Mouse (Mus musculus) hematopoietic stem cell, adult 5-6 weeks (primary cell): ENCODE data around the gene Dctn5. TPM values are rescaled to one million over a fixed set of nuclear protein-coding genes. Genes with fewer than 3 reads are reported as not detected.

ENCODE experiments used
- ATAC-seq, 2 experiments: fragments of 125-278 bp in 1 of 2; replicated peaks in 1 of 2; 2 replicates each; pipeline ENCODE4 v1.8.0; 2016 to 2017; ENCODE audit warnings: inconsistent platforms in 2 of 2, mild to moderate bottlenecking in 2 of 2, moderate number of reproducible peaks in 2 of 2, low read depth in 1 of 2, moderate TSS enrichment in 1 of 2; ENCODE audit not compliant: low FRiP score in 2 of 2, poor library complexity in 2 of 2, severe bottlenecking in 2 of 2, insufficient read depth in 1 of 2, low TSS enrichment in 1 of 2
- total RNA-seq: library from RNA; stranded (forward); fragments of 172-1452, 232-1000 nt; gene quantifications from 2 replicates; pipeline ENCODE4 v1.2.3, GENCODE M21; 2017

The Dctn5 gene
- 73.5 and 98.7 TPM in 2 replicates for total RNA-seq

DNA sequence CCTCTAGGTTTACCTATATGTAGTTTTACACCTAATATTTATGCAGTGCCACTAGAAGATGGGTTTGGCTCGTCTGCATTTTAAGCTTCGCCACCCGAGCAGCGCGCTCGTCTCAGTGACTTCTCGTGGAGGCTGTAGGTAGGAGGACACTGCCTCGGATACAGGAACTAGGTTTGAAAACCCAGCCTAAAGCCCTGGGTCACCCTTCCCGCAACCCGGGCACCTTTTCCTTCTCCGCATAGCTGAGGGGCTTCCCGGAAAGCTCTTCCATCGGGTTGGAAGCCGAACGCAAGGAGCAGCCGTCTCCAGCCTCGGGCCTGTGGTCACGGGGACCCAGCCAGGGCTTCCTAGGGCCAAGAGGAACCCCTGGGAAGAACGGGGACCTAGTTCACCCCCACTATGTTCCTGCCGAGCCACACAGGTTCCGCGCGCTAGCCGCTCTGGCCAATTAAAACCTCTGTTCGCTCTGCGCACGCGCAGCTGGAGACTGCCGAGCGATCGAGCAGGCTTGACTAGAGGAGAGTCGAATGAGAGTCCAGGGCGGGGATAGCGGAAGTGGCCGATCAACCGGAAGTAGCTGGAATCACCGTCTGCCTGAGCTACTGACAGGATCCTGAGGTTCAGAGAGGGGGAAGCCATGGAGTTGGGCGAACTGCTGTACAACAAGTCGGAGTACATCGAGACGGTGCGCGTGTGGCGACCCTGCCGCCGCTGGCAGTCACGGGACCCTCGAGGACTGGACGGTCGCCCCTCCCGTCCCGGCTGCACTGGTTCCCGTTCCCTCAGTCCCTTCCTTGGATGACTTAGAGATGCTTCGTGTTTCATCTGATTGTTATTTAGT lies at the start of gene Dctn5, which contains the start of gene Palb2:
Gene Dctn5, plus strand, starts transcription at position 545 of the 841 bp plus-strand sequence.
Gene Palb2, minus strand, starts transcription at position 489 of the 841 bp plus-strand sequence.
- ATAC-seq: peak; percentile 97 to 98

DNA sequence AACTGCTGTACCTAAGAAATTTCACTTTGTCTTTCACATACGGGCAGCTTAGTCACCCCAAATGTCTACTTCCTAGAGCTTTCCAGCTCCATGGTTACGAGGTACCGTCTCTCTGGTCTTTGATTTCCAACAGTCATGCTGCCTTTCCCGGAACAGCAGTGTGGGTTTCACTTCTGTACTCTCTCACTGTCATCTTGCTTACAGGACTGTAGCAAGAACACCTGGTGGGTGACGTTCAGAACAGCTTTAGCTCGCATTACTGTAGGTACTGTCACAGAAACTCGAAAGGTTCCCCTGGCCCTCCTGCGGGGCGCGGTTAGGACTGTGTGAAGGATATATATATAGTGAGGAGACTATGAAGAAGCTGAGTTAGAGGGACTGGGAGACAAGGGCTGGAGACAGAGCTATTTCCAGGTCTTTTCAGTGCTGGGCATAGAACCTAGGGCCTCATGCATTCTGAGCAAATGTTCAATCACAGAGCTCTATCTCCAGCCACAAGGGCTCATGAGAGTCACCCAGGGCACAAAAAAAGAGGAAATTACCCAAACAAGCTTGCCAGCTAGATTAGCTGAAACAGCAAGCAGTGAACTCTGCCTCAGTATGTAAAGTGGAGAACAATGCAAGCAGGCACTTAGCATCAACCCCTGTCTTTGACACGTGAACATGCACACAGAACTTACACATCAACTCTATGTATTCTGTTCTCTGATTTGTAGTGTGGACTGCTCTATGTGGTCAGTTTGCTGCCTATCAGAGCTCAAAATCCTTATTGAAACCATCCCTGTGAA lies 45.5 kb upstream of the Dctn5 start:
- ATAC-seq: no peak

DNA sequence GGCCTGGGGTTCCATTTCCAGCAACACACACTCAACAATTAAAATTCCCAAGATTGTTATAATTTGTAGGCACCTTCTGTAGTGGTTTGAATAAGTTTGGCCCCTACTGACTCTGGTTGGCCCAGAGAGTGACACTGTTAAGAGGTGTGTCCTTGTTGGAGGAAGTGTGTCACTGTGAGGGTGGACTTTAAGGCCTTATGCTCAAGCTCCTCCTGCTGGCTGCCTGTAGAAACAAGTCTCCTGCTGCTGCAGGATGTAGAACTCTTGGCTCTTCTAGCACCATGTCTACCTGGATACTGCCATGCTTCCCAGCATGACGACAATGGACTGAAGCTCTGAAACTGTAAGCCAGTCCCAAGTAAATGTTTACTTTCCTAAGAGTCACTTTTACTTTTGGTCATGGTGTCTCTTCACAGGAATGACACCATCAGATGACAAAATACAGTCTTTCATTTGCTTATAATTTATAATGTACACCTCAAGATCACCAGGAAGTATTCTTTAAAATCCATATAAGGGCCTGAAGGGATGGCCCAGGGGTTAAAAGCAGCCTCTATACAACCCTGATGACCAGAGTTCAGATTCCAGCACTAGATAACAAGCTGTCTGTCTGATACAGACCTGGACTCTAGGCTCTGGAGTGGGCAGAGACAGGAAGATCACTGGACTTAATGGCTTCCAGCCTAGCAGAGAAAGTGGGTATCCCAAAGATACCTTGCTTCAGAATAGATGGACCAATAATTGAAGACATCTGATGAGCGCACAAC lies 38.1 kb upstream of the Dctn5 start:
- ATAC-seq: peak; percentile 27 to 43; a peak in 2 of 4 replicates

DNA sequence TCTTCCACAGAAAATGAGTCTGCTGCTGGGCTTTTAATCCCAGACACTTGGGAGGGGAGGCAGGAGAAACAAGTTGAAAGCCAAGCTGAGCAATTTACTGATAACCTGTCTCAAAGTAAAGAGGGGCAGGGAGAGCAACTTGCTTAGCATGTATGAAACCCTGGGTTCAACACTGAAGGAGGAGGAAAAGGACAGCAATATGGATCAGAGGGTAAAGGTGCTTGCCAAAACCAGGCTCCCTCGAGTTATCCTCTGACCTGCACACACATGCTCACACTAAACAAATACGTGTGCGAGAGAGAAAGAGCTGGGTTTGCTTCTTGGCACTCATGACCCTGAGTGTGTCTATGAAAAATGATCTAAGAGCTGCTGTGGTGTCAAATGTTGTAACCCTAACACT lies 34.8 kb upstream of the Dctn5 start:
- ATAC-seq: no peak

DNA sequence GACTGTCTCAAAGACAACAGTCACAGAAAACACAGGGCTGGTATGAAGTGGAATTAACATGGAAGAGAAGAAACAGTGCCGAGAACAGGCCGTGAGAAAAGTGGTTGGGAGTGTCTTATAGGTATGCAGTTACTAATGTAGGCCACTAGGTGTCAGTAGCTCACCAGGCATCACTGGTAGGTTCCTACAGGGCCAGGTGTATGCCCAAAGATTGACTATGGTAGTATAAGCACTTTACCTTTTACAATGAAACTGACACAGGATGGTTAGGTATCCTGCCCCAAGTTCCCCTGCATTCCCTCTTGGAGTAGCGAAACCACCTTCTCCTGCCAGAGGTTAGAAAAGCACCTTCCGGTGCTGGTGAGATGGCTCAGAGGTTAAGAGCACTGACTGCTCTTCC lies 33.6 kb upstream of the Dctn5 start:
- peak; percentile 67 to 73; a peak in 3 of 4 replicates for ATAC-seq

DNA sequence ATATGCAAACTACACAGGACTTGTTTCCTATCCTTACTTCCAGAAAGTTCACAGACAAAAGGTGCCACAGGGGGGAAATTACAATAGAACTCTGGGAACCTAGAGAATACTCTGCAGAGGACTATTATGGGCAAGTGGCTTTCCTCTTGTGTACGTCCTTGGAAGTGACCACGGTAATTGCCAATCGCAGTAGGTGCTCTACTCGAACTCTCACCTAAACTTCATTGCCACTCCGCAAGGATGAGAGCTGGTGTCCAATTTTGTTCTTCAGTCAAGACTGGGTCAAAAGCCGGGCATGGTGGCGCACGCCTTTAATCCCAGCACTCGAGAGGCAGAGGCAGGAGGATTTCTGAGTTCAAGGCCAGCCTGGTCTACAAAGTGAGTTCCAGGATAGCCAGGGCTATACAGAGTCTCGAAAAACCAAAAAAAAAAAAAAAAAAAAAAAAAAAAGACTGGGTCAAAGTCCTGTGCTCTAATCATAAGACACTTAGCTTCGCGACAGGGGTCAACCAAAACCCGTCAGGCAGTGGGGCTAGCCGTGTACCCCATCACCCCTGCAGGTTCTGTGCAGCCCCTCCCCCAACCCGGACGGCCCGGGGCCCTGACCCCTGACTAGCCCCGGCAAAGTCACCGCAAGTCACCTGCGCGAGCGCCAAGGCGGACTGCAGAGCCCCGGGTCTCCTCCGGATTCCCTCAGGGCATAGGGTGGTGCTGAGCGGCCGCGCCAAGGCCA lies 31.7 kb upstream of the Dctn5 start:
- ATAC-seq: peak in 1 of 2 experiments; percentile 11; a peak in 2 of 4 replicates

DNA sequence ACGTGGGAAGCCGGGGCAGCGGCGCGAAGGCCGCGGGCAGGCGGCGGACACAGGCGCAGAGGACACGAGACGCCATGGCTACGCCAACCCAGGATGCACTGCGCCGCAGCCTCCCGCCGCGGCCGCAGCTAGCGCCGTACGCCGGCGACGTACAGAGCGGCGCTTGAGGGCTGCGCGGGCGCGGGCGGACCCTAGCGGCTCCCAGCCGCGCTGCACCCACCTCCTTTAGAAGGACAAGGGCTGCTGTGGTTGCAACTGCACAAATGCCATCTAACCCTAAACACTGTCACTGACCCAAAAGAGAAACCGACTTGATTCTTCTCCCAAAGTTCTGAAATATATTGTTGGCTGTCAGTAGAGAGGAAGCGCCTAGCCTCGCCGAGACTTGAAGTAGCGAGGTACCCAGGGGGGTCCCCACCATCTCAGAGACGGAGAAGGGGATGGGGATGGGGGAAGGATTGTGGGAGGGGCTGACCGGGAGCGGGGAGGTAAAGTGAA lies 31.0 kb upstream of the Dctn5 start, which contains the start of gene Ndufab1:
Gene Ndufab1, minus strand, starts transcription at position 140 of the 498 bp plus-strand sequence.
- peak; percentile 98 for ATAC-seq

DNA sequence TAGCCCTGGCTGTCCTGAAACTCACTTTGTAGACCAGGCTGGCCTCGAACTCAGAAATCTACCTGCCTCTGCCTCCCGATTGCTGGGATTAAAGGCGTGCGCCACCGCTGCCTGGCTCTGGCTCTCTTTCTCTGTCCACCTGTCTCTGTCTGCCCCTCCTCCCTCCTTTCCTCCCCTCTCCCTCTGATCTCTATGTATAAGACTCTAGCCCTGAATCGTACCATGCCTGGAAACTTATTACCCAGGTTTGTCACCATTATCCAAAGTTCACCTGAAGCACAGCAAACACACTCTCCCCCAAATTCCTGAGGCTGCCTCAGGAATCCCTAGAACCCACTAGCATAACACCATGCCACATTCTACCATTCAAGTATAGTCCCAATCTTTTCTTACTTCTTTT lies 24.6 kb upstream of the Dctn5 start:
- no peak for ATAC-seq

DNA sequence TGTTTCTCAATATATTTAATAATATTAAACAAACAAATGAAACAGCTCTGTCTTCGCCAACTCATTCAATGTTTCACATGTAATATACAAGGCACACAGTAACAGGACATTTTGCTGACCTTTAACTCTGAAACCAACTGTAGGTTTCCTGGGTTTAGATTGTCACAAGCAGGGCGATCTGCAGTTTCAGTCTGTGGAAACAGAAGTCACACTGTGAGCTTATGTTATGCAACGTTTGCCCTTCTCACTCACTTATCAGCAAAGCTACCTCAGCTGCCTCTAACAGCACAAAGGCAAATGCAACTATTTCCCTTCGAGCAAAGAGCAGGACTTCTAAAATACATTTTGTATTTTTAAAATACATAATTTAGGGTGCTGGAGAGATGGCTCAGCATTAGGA lies 9.3 kb upstream of the Dctn5 start:
- no peak for ATAC-seq

DNA sequence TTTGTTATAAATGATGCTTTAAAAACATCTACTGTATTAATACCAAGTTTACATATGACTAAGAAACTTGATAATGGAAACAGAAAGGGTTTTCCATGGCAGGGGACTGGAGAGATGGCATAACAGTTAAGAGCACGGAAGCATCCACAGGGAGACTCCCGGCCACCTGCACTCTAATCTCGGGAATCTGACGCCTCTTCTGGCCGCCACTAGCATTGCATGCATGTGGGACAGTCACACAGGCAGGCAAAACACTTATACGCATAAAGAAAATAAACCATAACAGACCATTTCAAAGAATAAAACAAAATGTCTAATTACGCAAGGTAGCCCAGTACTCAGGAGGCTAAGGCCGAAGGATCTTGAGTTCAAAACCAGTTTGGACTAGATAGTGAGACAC lies 7.2 kb upstream of the Dctn5 start:
- ATAC-seq: no peak

DNA sequence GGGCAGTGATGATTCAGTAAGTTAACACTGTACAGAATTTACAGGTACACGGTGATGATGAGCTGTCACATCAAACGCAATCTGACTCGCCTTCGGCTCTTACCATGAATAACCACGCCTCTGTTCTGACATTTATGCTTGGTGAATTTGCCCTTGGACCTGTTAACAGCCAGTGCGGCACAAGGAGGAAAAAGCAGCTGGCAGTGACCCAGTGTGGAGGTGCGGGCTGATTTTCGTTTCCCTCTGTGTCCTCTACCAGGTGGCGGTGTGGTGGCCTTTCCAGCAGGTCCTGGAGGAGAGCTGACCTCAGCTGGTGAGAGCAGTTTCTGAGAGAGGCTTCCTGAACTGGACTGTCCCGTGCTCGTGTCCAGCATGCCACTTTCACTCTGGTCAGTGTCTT lies 5.9 kb upstream of the Dctn5 start:
- ATAC-seq: no peak

DNA sequence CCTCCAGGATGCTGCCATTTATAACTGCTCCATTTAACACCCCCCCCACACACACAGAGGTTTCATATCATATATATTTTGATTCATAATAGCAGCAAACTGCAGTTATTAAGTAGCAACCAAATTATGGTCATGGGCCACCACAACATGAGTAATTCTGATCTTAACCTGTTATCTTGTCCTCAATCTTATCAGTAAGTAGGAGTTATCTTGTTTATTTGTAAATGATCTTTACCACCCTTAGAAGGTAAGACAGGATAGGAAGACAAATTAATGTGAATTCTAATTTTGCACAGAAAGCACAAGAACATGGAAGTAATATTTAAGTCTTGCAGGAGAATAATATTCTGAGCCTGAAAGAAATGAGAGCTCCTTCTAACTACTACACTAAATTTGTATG lies 1.0 kb upstream of the Dctn5 start:
- no peak for ATAC-seq

DNA sequence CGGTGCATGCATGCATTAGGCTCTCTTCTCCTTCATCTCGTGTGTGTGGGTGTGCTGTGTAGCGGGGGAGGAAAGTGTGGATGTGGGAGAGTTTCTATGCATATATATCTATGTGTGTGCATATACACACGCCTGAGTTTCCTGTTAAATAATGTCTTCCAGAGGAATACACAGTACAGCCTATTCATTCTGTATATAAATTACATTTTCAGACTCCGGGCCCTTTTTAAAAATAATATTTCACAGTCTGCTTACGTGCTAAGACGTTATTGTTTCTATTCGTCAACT lies 441 bp downstream of the Dctn5 start:
- ATAC-seq: no peak

DNA sequence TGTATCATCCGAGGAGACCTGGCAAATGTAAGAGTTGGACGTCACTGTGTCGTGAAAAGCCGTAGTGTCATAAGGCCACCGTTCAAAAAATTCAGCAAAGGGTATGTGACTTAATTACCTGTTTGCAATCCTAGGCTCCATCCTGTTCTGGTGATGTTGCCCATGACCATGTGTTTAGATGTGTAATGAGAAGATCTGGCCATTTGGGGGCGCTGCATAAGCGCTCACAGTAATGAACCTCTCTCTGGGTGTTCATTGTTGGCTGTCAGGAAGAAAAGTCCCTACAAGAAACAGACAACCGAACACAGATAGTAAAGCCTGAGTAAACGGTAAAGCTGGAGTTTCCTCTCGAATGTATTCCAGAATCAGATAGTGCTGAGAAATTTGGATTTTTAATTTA lies 2.2 kb downstream of the Dctn5 start:
- ATAC-seq: no peak

DNA sequence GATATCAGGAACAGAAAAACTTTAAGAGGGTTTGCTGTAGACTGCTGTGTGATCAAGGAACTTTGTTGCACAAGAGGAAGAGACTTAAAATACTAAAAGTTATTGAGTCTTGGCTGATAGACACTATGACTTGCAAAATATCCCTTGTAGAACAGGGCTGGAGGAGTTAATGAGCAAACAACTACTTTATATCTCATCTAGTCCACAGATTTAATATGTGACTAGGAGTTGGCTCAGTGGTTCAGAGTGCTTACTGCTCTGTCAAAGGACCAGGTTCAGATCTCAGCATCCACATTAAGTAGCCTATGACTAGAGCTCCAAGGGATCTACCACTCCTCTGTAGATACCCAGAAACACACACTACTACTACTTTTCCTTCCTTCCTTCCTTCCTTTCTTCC lies 4.2 kb downstream of the Dctn5 start:
- ATAC-seq: no peak

DNA sequence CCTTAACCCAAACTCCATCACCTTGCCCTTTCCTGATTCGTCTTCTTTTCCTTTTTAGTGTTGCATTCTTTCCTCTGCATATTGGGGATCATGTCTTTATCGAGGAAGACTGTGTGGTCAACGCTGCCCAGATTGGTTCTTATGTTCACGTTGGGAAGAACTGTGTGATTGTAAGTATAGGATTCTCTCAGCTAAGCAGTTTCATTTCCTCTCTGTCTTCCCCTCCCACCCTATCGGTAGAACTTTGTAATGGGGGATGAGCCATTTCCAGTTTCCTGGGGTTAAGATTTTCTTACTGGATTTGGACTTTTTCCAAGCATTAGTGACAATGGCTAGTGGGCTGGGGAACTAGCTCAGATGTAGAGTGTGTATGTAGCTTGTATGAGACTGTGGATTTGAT lies 5.3 kb downstream of the Dctn5 start:
- no peak for ATAC-seq

DNA sequence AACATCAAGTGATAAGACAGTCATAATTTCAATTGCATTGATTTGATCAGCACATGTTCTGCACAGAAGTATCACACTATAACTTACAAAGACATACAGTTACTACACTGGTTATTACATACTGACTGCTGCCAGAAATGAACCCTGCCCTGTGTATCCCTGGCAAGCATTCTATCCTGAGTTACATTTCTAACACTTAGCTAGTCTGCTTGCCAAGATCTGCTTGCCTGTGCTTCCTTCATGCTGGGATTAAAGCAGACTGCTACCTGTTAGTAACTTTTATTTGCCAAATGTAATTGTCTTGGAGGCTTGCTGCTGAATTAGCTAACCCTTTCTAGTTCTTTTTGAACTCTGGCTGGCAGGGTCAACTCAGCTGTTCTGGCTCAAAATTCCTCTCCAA lies 8.2 kb downstream of the Dctn5 start:
- ATAC-seq: no peak
